Mouse (Mus musculus) heart, postnatal 0 days (tissue): ENCODE data around the gene Hsf5. TPM values are rescaled to one million over a fixed set of nuclear protein-coding genes. Genes with fewer than 3 reads are reported as not detected.

Experiments used
- ATAC-seq: fragments of 200-750 bp; cut with Nextera tagmentation; 2 replicates; pipeline ENCODE4 v1.8.0; 2017; ENCODE audit warnings: low read depth, moderate number of reproducible peaks, moderate library complexity; ENCODE audit not compliant: insufficient read depth
- DNase-seq: peaks from one replicate; pipeline ENCODE4 v3.0.0-alpha.2; 2016; ENCODE audit warnings: low spot score
- H3K27ac ChIP-seq: fragments of 300-500 bp; sonication (generic); 2 replicates; pipeline ENCODE4 v1.5.1; 2014; ENCODE audit warnings: low read depth, mild to moderate bottlenecking
- H3K27me3 ChIP-seq: fragments of 300-500 bp; sonication (generic); 2 replicates; pipeline ENCODE4 v1.6.1; 2014; ENCODE audit warnings: low read length, mixed read lengths; ENCODE audit not compliant: control insufficient read depth, insufficient read depth
- H3K36me3 ChIP-seq: fragments of 300-500 bp; sonication (generic); replicated peaks from 2 replicates; pipeline ENCODE4 v1.6.1; 2014; ENCODE audit warnings: low read length, mixed read lengths; ENCODE audit not compliant: control insufficient read depth, insufficient read depth
- H3K4me1 ChIP-seq: fragments of 300-500 bp; sonication (generic); 2 replicates; pipeline ENCODE4 v1.6.1; 2014; ENCODE audit warnings: antibody characterized with exemption; ENCODE audit not compliant: control insufficient read depth, insufficient read depth
- H3K4me2 ChIP-seq: fragments of 300-500 bp; sonication (generic); 2 replicates; pipeline ENCODE4 v1.6.1; 2014; ENCODE audit warnings: low read depth, mild to moderate bottlenecking, low read length, moderate library complexity
- H3K4me3 ChIP-seq: fragments of 300-500 bp; sonication (generic); 2 replicates; pipeline ENCODE4 v1.5.1; 2014; ENCODE audit warnings: low read depth, low read length
- H3K9ac ChIP-seq: fragments of 300-500 bp; sonication (generic); replicated peaks from 2 replicates; pipeline ENCODE4 v1.6.1; 2014; ENCODE audit warnings: low read depth, low read length, mixed read lengths
- H3K9me3 ChIP-seq: fragments of 300-500 bp; sonication (generic); replicated peaks from 2 replicates; pipeline ENCODE4 v1.6.1; 2016; ENCODE audit warnings: low read length; ENCODE audit not compliant: control insufficient read depth
- CTCF ChIP-seq: IDR thresholded peaks from 2 replicates; pipeline ENCODE4 v1.5.1; 2016; ENCODE audit warnings: antibody characterized with exemption, control low read depth, low read depth
- EP300 ChIP-seq: IDR thresholded peaks from 2 replicates; pipeline ENCODE4 v1.6.1; 2016; ENCODE audit warnings: antibody characterized with exemption, low read depth
- WGBS: fragments of 180-500 bp; shearing (Covaris S2); extraction: QIAGEN DNeasy Blood & Tissue Kit; methylation state at CpG from one replicate; pipeline ENCODE4 v1.1.7; 2014; 5-methylcytosine and 5-hydroxymethylcytosine counted together
- polyA plus RNA-seq: library from polyadenylated mRNA; unstranded; fragments of >200 nt; fragmentation: Nextera tagmentation; extraction: Ambion mirVana; gene quantifications from 2 replicates; pipeline ENCODE4 v1.2.1, GENCODE M21; 2015
- total RNA-seq: library from RNA; depleted of rRNA; stranded (reverse); fragments of >200 nt; gene quantifications from 2 replicates; pipeline ENCODE4 v1.2.3, GENCODE M21; 2014; ENCODE audit warnings: low replicate concordance

The Hsf5 gene
- total and polyA plus RNA-seq, 2 experiments from 2014 or later, result 0.03 TPM; not detected in 1

- no peak overlapping the region for H3K27ac ChIP-seq
- DNase-seq, result no peak
- H3K4me3 ChIP-seq, result no peak overlapping the region
- H3K27me3 ChIP-seq, result no peaks in the 10 kb centered on the region
- H3K4me2 ChIP-seq, result no peak overlapping the region
- no peak overlapping the region for H3K9ac ChIP-seq
- TF ChIP-seq EP300 (no peak), CTCF (no peak)
- ATAC-seq, result no peak
- no peaks in the 10 kb centered on the region for H3K4me1 ChIP-seq
- WGBS, result 65% methylated on average over 4 of the region's 4 CpGs
- no peaks in the 10 kb centered on the region for H3K9me3 ChIP-seq
- H3K36me3 ChIP-seq, result no peaks in the 10 kb centered on the region
Measured at GRCm38 (mm10) chr11:87678545-87678944, 61.6 kb downstream of the Hsf5 start.

GRCm38 (mm10) chr11:87678976-87679375 lies 62.0 kb downstream of the Hsf5 start:
- no peak for DNase-seq
- Histone ChIP-seq H3K4me3 (no peak overlapping the region), H3K27ac (no peak overlapping the region), H3K4me1 (no peaks in the 10 kb centered on the region), H3K4me2 (no peak overlapping the region), H3K9me3 (no peaks in the 10 kb centered on the region), H3K27me3 (no peaks in the 10 kb centered on the region), H3K9ac (no peak overlapping the region), H3K36me3 (no peaks in the 10 kb centered on the region)
- 83% methylated on average over 7 of the region's 7 CpGs for WGBS
- TF ChIP-seq CTCF (no peak), EP300 (no peak)
- ATAC-seq, result no peak

- TF ChIP-seq EP300, result no peak
- TF ChIP-seq CTCF, result no peak
- ATAC-seq, result no peak
- Histone ChIP-seq H3K27me3 (no peaks in the 10 kb centered on the region), H3K36me3 (no peaks in the 10 kb centered on the region), H3K9ac (no peak overlapping the region), H3K4me1 (no peaks in the 10 kb centered on the region), H3K4me2 (no peak overlapping the region), H3K4me3 (no peak overlapping the region), H3K9me3 (no peaks in the 10 kb centered on the region), H3K27ac (no peak overlapping the region)
- WGBS, result 75% methylated on average over 9 of the region's 9 CpGs
- DNase-seq, result no peak
Measured at GRCm38 (mm10) chr11:87680786-87681185, 63.8 kb downstream of the Hsf5 start.

GRCm38 (mm10) chr11:87682096-87682495 lies 65.1 kb downstream of the Hsf5 start:
- ATAC-seq, result no peak

GRCm38 (mm10) chr11:87682838-87683571 lies 66.0 kb downstream of the Hsf5 start:
- no peak overlapping the region for H3K4me2 ChIP-seq

More at GRCm38 (mm10) chr11:87682096-87682495, 65.1 kb downstream of the Hsf5 start:
- TF ChIP-seq EP300, result no peak
- H3K36me3 ChIP-seq, result no peaks in the 10 kb centered on the region
- DNase-seq, result no peak
- H3K4me2 ChIP-seq, result no peak overlapping the region
- WGBS, result 86% methylated on average over 12 of the region's 12 CpGs
- no peak overlapping the region for H3K9ac ChIP-seq
- no peak overlapping the region for H3K27ac ChIP-seq
- H3K27me3 ChIP-seq, result no peaks in the 10 kb centered on the region
- no peaks in the 10 kb centered on the region for H3K9me3 ChIP-seq
- no peaks in the 10 kb centered on the region for H3K4me1 ChIP-seq
- H3K4me3 ChIP-seq, result no peak overlapping the region

GRCm38 (mm10) chr11:87686407-87686806 lies 69.4 kb downstream of the Hsf5 start:
- H3K27ac ChIP-seq, result no peak overlapping the region

More at GRCm38 (mm10) chr11:87682838-87683571, 66.0 kb downstream of the Hsf5 start:
- Histone ChIP-seq H3K9me3 (no peaks in the 10 kb centered on the region), H3K27me3 (no peaks in the 10 kb centered on the region), H3K4me1 (no peaks in the 10 kb centered on the region), H3K27ac (no peak overlapping the region), H3K36me3 (no peaks in the 10 kb centered on the region), H3K9ac (no peak overlapping the region), H3K4me3 (no peak overlapping the region)
- DNase-seq, result no peak
- no peak for ATAC-seq
- WGBS, result 41% methylated on average over 13 of the region's 13 CpGs
- TF ChIP-seq EP300 (no peak), CTCF (no peak)

More at GRCm38 (mm10) chr11:87686407-87686806, 69.4 kb downstream of the Hsf5 start:
- Histone ChIP-seq H3K27me3 (no peaks in the 10 kb centered on the region), H3K9me3 (no peaks in the 10 kb centered on the region), H3K4me2 (no peak overlapping the region), H3K9ac (no peak overlapping the region), H3K4me1 (peaks cover 10% of the 10 kb centered on the region; the same call in 1 of the 2 replicates), H3K4me3 (no peak overlapping the region), H3K36me3 (no peaks in the 10 kb centered on the region)
- ATAC-seq, result no peak
- WGBS, result 63% methylated on average over 7 of the region's 7 CpGs
- TF ChIP-seq CTCF (no peak), EP300 (no peak)
- no peak for DNase-seq
